Mouse (Mus musculus): ENCODE data around the gene Spg7. TPM values are rescaled to one million over a fixed set of nuclear protein-coding genes. Genes with fewer than 3 reads are reported as not detected.
A peak's percentile ranks its signal among the peaks of the same experiment; 100 is the strongest.
"Not testable (repeated sequence)": the region's sequence is repeated elsewhere in the genome, so short reads cannot be mapped to it uniquely, and the experiment has no call there.

Gene Spg7
- polyA plus RNA-seq, 1 experiment = 62.6 TPM

GRCm38 (mm10) chr8:123040110-123040650 is 22.6 kb upstream of the Spg7 start:
- H3K4me3 ChIP-seq (ENCODE audit: extremely low read depth, insufficient read depth, insufficient read length) = peak overlapping the region; percentile 23; the same call in 1 of the 2 replicates
- WGBS = 19% methylated on average over 4 of the region's 4 CpGs

DNA sequence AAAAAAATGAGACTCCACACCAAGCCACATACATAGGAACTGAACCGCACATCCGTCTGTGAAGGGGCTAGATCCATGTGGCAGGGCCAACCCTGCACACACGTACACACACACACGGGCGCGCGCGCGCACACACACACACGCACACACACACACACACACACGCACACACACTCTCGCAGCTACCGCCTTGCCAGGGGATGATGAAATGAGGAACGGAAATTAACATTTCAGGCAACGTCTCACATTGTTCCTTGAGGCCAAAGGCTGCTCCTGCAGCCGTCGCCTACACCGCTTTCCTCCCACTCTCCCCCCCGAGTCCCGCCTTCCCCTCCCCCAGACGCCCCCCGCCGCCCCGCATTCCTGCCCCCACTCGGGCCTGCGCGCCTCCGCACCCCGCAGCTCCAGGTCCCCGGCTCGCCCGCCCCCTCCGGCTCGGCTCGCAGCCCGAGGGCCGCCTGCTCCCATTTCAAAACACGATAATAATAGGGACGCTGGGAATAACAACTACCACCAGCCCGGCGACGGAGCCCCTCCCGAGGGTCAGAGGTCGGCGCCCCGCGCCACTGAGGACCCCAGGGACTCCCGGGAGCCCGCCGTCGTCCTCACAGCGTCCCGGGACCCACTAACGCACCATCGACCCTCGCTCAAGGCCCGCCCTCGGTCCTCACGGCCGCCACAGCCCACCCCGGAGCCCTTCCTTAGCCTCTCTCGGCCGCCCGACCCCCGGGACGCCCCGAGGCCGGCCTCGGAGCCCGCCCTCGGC is 21.6 kb upstream of the Spg7 start:
- Histone ChIP-seq H3K4me1 (ENCODE audit: control insufficient read depth, insufficient read depth, insufficient read length) (peaks cover 29% of the 10 kb centered on the region), H3K27me3 (ENCODE audit: control insufficient read depth, insufficient read depth, low read length) (no peaks in the 10 kb centered on the region), H3K4me3 (ENCODE audit: extremely low read depth, insufficient read depth, insufficient read length) (peak overlapping the region; percentile 97), H3K36me3 (ENCODE audit: control insufficient read depth, insufficient read depth, low read length) (no peaks in the 10 kb centered on the region), H3K27ac (ENCODE audit: insufficient read depth, low read length) (peak overlapping the region; percentile 99)
- 2% methylated on average over 65 of the region's 71 CpGs for WGBS
- TF ChIP-seq CTCF (IDR thresholded peaks at IDR 0.05; ENCODE audit: extremely low read depth, insufficient read depth, insufficient read length, insufficient replicate concordance) (0 out of 2 replicates have a peak, but pooled peaks have one; percentile 10), POLR2A (IDR thresholded peaks at IDR 0.05; ENCODE audit: low read depth, low read length) (0 out of 2 replicates have a peak, but pooled peaks have one; percentile 24)
- DNase-seq (ENCODE audit: low read depth in 1 of 2, low spot score in 2 of 2) = peak; percentile 68

More at GRCm38 (mm10) chr8:123040110-123040650, 22.6 kb upstream of the Spg7 start:
- Histone ChIP-seq H3K27ac (ENCODE audit: insufficient read depth, low read length) (no peak overlapping the region), H3K4me1 (ENCODE audit: control insufficient read depth, insufficient read depth, insufficient read length) (peaks cover 34% of the 10 kb centered on the region), H3K27me3 (ENCODE audit: control insufficient read depth, insufficient read depth, low read length) (no peaks in the 10 kb centered on the region), H3K36me3 (ENCODE audit: control insufficient read depth, insufficient read depth, low read length) (no peaks in the 10 kb centered on the region)
- TF ChIP-seq CTCF (IDR thresholded peaks at IDR 0.05; ENCODE audit: extremely low read depth, insufficient read depth, insufficient read length, insufficient replicate concordance) (no peak), POLR2A (IDR thresholded peaks at IDR 0.05; ENCODE audit: low read depth, low read length) (no peak)
- no peak for DNase-seq (ENCODE audit: low read depth in 1 of 2, low spot score in 2 of 2)

DNA sequence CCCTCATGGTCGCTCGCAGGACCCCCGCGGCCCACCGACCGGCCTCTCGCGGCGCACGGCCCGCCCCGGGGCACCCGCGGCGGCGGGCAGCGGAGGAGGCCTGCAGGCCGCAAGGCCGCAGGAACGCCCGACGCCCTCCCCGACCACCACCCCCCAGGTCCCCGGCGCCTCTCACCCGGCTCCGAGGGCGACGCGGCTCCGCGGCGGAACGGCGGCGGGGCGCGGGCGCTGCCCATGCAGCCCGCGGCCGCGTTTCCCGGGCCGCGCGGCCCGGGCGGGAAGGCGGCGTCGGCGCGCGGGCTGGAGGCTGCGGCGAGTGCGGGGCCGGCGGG is 21.0 kb upstream of the Spg7 start:
- H3K4me3 ChIP-seq (ENCODE audit: extremely low read depth, insufficient read depth, insufficient read length) = peak overlapping the region; percentile 97
- no peaks in the 10 kb centered on the region for H3K36me3 ChIP-seq (ENCODE audit: control insufficient read depth, insufficient read depth, low read length)
- DNase-seq (ENCODE audit: low read depth in 1 of 2, low spot score in 2 of 2) = no peak
- TF ChIP-seq POLR2A (IDR thresholded peaks at IDR 0.05; ENCODE audit: low read depth, low read length) (no peak), CTCF (IDR thresholded peaks at IDR 0.05; ENCODE audit: extremely low read depth, insufficient read depth, insufficient read length, insufficient replicate concordance) (no peak)
- H3K27me3 ChIP-seq (ENCODE audit: control insufficient read depth, insufficient read depth, low read length) = no peaks in the 10 kb centered on the region
- peaks cover 28% of the 10 kb centered on the region for H3K4me1 ChIP-seq (ENCODE audit: control insufficient read depth, insufficient read depth, insufficient read length)
- H3K27ac ChIP-seq (ENCODE audit: insufficient read depth, low read length) = peak overlapping the region; percentile 99
- WGBS = under 1% methylated on average over 55 of the region's 60 CpGs

- under 1% methylated on average over 88 of the region's 91 CpGs for WGBS
- TF ChIP-seq POLR2A (IDR thresholded peaks at IDR 0.05; ENCODE audit: low read depth, low read length) (peak; percentile 99), CTCF (IDR thresholded peaks at IDR 0.05; ENCODE audit: extremely low read depth, insufficient read depth, insufficient read length, insufficient replicate concordance) (no peak)
These were observed 20.4 kb upstream of the Spg7 start, which contains the start of gene Ankrd11 for GRCm38 (mm10) chr8:123042158-123042973. TSS of gene Ankrd11 (minus strand) at chr8:123042277.

GRCm38 (mm10) chr8:123042974-123043625 is 19.6 kb upstream of the Spg7 start:
- Histone ChIP-seq H3K4me3 (ENCODE audit: extremely low read depth, insufficient read depth, insufficient read length) (peak overlapping the region; percentile 76), H3K36me3 (ENCODE audit: control insufficient read depth, insufficient read depth, low read length) (no peaks in the 10 kb centered on the region), H3K27ac (ENCODE audit: insufficient read depth, low read length) (peak overlapping the region; percentile 98), H3K27me3 (ENCODE audit: control insufficient read depth, insufficient read depth, low read length) (no peaks in the 10 kb centered on the region), H3K4me1 (ENCODE audit: control insufficient read depth, insufficient read depth, insufficient read length) (peaks cover 19% of the 10 kb centered on the region)
- TF ChIP-seq CTCF (IDR thresholded peaks at IDR 0.05; ENCODE audit: extremely low read depth, insufficient read depth, insufficient read length, insufficient replicate concordance) (no peak), POLR2A (IDR thresholded peaks at IDR 0.05; ENCODE audit: low read depth, low read length) (no peak)
- 6% methylated on average over 22 of the region's 22 CpGs for WGBS
- no peak for DNase-seq (ENCODE audit: low read depth in 1 of 2, low spot score in 2 of 2)

More at GRCm38 (mm10) chr8:123042158-123042973, 20.4 kb upstream of the Spg7 start, which contains the start of gene Ankrd11:
- no peaks in the 10 kb centered on the region for H3K36me3 ChIP-seq (ENCODE audit: control insufficient read depth, insufficient read depth, low read length)
- DNase-seq (ENCODE audit: low read depth in 1 of 2, low spot score in 2 of 2) = peak; percentile 99 to 100
- peak within 1 kb of the TSS; percentile 97 for H3K4me3 ChIP-seq (ENCODE audit: extremely low read depth, insufficient read depth, insufficient read length)
- H3K27me3 ChIP-seq (ENCODE audit: control insufficient read depth, insufficient read depth, low read length) = no peaks in the 10 kb centered on the region
- H3K27ac ChIP-seq (ENCODE audit: insufficient read depth, low read length) = peak within 1 kb of the TSS; percentile 99
- H3K4me1 ChIP-seq (ENCODE audit: control insufficient read depth, insufficient read depth, insufficient read length) = peaks cover 21% of the 10 kb centered on the region

GRCm38 (mm10) chr8:123043941-123044340 is 18.8 kb upstream of the Spg7 start:
- DNase-seq (ENCODE audit: low read depth in 1 of 2, low spot score in 2 of 2) = no peak
- H3K27me3 ChIP-seq (ENCODE audit: control insufficient read depth, insufficient read depth, low read length) = no peaks in the 10 kb centered on the region
- WGBS = 39% methylated on average over 3 of the region's 3 CpGs
- H3K27ac ChIP-seq (ENCODE audit: insufficient read depth, low read length) = no peak overlapping the region
- H3K36me3 ChIP-seq (ENCODE audit: control insufficient read depth, insufficient read depth, low read length) = no peaks in the 10 kb centered on the region
- TF ChIP-seq POLR2A (IDR thresholded peaks at IDR 0.05; ENCODE audit: low read depth, low read length) = no peak
- TF ChIP-seq CTCF (IDR thresholded peaks at IDR 0.05; ENCODE audit: extremely low read depth, insufficient read depth, insufficient read length, insufficient replicate concordance) = no peak
- H3K4me3 ChIP-seq (ENCODE audit: extremely low read depth, insufficient read depth, insufficient read length) = no peak overlapping the region
- H3K4me1 ChIP-seq (ENCODE audit: control insufficient read depth, insufficient read depth, insufficient read length) = peaks cover 15% of the 10 kb centered on the region

DNA sequence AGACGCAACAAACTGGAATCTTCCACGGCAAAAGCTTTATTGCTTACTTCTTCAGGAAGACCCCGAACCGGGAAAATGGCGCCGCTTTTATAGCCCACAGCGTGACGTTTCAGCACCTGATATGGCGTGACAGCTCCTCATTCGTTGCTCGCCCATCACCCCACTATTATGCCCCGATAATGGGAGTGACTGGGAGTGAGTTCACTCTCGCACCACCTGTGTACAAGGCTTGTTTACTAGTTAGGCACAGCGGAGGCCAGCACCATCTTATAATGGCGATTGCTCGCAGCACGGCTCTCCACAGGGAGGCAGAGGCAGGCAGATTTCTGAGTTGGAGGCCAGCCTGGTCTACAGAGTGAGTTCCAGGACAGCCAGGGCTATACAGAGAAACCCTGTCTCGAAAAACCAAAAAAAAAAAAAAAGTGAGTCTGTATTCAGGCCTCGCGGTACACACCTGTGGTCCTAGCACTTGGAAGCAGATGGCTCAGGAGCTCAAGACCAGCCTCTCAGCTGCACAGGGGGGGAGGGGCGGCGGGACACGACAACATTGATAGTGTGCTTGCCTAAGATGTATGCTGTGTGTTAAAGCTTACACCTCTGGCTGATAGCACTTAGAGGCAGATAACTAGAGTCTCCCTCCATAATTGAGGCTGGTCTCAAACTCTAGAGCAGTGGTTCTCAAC is 17.9 kb upstream of the Spg7 start:
- not testable (repeated sequence) for H3K27ac ChIP-seq (ENCODE audit: insufficient read depth, low read length); H3K4me1 ChIP-seq (ENCODE audit: control insufficient read depth, insufficient read depth, insufficient read length)
- WGBS = 95% methylated on average over 23 of the region's 23 CpGs

More for the DNA sequence above, 17.9 kb upstream of the Spg7 start:
- not testable (repeated sequence) for H3K36me3 ChIP-seq (ENCODE audit: control insufficient read depth, insufficient read depth, low read length); H3K27me3 ChIP-seq (ENCODE audit: control insufficient read depth, insufficient read depth, low read length); DNase-seq (ENCODE audit: low read depth in 1 of 2, low spot score in 2 of 2); H3K4me3 ChIP-seq (ENCODE audit: extremely low read depth, insufficient read depth, insufficient read length)
